Mouse (Mus musculus): Measurements from ENCODE around the gene Gpc6.

DNA sequence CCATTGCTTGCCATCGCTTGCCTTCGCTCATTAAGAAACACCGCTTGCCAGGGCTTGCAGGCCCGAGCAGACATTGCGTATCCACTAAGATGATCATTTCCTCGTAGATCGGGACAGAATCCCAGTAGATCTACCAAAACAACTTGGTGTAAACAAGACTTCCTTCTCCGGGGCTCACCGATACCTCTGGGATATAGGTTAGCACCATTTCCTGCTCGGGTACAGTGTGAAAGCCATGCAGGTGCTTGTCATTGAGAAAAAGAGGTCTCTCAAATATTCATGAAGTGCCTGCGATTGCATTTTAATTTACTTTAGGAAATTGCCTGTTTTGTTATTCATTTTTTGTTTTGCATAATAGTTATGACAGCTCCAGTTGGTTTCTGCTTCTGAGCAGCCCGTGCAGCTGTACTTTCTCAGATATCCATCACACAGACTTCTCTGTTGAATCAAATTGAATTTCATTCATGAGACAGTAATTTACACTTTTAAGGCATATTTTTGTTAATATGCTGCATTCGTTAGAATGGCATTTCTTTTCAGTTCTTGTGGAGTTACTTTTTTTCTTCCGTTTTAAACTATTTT is 230.9 kb downstream of the Gpc6 start:
- TF ChIP-seq CTCF (IDR thresholded peaks at IDR 0.05; ENCODE audit: low read depth, low read length) (no peak), POLR2A (IDR thresholded peaks at IDR 0.05; ENCODE audit: borderline replicate concordance, low read depth, low read length) (no peak)

Data from bone marrow macrophage, adult 2 months (primary cell).